Mouse (Mus musculus) adrenal gland, postnatal 10 days (tissue): ENCODE results near the gene Oog4. TPM values are rescaled to one million over a fixed set of nuclear protein-coding genes. Genes with fewer than 3 reads are reported as not detected.
A peak's percentile ranks its signal among the peaks of the same experiment; 100 is the strongest.
"Not testable (repeated sequence)": the region's sequence is repeated elsewhere in the genome, so short reads cannot be mapped to it uniquely, and the experiment has no call there.

Experiments
- DNase-seq: peaks from one replicate; pipeline ENCODE4 v3.0.0; 2021; ENCODE audit warnings: mixed read lengths
- long read RNA-seq, 2 experiments: library from polyadenylated mRNA; stranded (forward); transcript quantifications; one replicate each; pipeline ENCODE4 v2.0.0; 2021
- total RNA-seq, 2 experiments: library from RNA; stranded (reverse); gene quantifications; 2 replicates each; pipeline ENCODE4 v1.2.3; 2021

The Oog4 gene
- total RNA-seq: not detected
- long read RNA-seq, experiment 1: 0 reads
- long read RNA-seq, experiment 2: 0 reads

DNA sequence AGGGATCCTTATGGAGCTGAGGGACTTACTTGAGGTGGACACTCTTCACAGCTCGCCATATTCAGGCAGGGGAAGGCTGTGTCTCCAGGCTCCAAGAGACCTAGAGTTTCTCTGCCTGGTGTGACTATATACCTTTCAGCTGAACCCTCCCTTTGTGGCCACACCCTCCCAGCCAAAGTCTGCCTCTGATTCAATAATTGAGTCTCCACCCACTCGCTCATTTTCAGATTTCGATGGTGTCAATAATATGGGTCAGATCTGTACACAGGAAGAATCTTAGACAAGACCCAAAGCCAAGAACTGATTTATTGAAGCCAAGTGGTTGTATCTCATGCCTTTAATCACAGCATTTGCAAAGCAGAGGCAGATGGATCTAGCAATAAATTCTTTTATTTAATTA is at the start of gene Oog4:
Oog4 (minus strand) TSS at position 101 of the 400 bp plus-strand sequence.
- no peak for DNase-seq

DNA sequence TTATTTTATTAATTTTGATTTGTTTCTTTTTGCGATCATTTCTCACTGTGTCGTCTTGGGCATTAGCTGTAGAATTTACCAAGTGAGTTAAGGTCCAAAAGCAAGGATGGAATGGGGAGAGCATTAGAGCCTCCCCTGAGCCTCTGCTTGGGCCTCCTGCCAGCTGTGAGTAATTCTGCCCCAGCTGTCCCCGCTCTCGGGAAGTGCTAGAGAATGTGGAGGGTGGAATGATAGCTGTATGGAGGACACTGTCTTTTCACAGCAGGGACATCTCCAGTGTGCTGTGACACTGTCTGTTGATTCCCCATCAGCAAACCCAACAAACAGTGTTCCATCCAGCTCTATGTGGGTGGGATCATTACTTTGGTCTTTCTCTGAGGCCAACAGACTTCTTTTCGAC is 23.4 kb downstream of the Oog4 start:
- not testable (repeated sequence) for DNase-seq

DNA sequence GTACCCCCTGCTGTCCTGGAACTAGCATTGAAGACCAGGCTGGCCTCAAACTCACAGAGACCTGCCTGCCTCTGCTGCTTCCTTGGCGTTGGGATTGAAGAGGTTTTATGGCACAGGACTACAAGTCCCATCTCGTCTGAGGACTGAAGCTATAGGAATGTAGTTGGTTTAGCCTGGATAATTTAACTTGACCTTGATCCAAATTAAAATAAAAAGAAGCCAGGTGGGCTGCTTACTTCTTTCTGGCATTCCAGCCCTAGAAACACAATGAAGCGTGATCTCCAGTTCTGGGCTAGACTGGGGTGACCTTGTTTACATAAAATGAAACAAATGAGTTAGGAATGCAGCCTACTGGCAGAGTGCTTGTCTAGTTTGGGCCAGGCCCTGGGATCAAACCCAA is 36.0 kb downstream of the Oog4 start:
- no peak for DNase-seq

DNA sequence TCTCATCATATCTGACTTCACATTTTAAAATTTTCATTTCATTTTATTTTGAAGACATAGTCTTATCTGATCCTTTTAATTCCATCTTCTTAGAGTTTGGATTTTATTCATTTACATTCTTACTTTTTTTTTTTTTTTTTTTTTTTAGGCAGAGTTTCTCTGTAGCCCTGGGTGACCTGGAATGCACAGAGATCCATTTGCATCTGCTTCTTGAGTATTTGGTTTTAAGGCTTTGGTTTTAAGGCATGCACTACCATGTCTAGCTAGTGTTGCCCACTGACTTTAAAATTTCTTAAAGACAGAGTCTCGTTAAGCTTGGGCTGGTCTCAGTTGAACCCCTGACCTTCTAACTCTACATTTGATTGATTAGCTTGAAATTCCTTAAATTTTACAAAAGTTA is 36.5 kb downstream of the Oog4 start:
- no peak for DNase-seq

DNA sequence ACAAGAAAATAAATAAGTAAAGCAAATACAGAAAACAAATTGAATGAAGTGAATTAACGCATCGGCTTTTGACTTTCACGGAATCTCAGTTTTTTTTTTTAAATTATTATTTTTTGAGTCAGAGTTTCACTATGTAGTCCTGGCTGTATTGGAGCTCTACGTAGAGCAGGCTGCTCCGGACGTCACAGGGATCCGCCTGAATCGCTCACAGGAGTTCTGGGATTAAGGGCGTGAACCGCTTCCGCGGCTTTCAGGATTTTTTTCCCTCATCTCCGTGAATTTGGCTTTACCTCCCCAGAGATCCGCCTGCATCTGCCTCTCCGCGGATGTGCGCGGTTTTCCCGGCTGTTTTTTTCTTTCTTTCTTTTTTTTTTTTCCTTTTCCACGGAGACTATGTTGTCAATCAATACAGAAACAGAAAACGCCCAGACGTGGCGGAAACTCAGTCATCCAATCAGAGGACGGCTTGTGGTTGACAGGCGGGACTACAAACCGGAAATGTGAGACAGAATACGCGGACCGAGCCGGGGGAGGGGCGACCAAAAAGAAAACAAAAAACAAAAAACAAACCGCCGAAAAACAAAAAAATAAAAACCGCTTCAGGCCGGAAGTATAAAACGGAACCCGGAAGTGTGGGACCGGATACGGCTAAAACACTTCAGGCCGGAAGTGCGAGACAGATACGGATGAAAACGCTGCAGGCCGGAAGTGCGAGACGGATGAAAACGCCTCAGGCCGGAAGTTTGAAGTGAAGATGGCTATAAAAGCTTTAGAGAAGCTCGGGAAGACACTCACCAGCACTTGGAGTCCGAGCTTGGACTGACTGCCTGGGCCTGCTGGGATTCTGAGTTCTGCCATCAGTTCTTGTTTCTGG is 37.7 kb downstream of the Oog4 start, which contains the start of gene Pramef8:
Pramef8 (plus strand) TSS at position 208 of the 874 bp plus-strand sequence.
- DNase-seq: peak; percentile 93

DNA sequence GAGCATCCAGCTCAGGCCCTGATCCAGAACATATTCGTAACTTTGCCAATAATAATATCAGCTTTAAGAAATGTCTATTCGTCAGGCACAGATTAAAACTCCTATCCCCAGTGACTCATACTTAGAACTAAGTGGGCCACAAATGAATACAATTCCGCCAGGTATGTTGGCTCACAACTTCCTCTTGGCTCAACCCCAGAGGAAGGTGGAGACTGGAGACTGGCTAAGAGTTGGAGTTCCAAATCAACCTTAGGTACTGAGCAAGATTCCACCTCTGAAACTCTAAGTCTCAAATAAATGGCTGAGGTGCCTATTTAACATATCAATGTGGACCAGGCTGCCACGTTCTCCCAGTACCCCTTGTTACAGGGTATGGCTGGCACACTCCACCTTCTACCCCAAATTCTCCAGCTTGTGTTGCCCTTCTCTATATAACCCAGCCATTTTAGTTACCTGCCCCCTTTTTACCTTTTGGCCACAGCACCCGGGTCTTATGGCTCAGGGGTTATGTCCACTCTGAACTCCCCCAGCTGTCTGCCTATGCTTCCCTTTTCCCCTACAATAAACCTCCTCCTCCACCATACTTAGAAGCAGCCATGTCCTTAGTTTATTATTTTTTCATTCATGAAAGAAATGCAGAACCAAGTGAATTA is 38.4 kb downstream of the Oog4 start:
- no peak for DNase-seq

DNA sequence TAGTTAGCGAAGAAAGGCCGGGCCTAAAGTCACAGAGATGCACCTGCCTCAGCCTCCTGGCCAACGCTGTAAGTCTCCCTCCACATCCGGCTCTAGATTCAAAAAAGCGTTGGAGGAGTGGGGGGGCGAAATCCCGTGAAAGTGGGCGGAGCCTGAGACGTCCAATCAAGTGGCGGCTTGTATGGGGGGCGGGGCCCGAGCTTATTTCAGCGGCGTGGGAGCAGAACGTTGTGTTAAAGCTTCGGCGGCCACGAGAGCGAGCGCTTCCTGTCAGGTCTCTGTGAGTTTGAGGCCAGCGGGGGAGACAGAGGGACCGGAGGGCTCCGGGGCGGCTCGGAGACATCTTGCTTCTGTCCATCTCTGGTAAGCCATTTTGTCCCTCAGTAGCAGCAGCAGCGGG is 55.9 kb downstream of the Oog4 start, which contains the start of gene Pramel1:
Pramel1 (plus strand) TSS at position 248 of the 400 bp plus-strand sequence.
- no peak for DNase-seq

DNA sequence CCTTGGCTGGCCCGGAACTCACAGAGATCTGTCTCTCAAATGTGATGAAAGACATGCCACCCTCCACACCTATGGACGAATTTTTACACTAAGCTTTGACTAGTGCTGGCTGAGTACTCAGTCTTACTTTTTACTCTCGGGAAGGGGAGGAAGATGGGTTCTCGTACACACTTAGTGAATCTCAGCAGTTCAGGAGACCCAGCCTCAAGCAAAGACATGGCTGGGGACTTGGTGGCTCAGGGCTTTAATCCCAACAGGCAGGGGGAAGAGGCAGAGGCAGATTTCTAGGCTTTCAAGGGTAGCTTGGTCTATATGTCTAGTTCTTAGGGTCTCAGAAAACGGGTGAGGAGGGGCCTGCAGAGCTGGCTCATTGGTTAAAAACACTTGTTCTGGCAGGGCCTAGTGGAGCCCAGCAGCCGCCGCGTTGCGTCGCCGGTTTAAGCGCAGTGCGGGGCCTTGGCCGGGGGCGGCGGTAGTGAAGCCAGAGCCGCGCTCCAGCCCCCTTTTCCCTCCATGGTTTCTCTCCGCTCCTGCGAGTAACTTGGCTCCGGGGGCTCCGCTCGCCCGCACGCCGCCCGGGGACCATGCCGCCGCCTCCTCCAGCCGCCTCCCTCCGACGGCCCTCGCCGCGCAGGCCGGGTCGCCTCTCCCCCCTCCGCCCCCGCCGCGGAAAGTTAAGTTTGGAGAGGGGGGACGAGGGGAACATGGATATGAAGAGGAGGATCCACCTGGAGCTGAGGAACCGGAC is 61.0 kb downstream of the Oog4 start:
- DNase-seq: peak; percentile 68

Other genes starting within 250 kb of the Oog4 start
- 10 to 100 TPM; 21.2 to 23.4 TPM for gene Prdm2, start 237.3 kb downstream of the Oog4 start, total RNA-seq
- 10 to 100 TPM in 1 of 2 experiments, 1 to 10 TPM in 1; 9.3 to 11.1 TPM for gene Pdpn, start 150.8 kb downstream of the Oog4 start, total RNA-seq
- gene Lrrc38, start 100.6 kb downstream of the Oog4 start, total RNA-seq: under 1 TPM; 0.36 to 0.61 TPM
- gene Pramel1, start 55.9 kb downstream of the Oog4 start, total RNA-seq: not detected
- 10 to 100 TPM; 10.8 to 11.7 TPM for gene Pramef8, start 37.9 kb downstream of the Oog4 start, total RNA-seq
- not detected for gene Gm13043, start 61.0 kb upstream of the Oog4 start, total RNA-seq
- not detected for gene Gm13040, start 85.6 kb upstream of the Oog4 start, total RNA-seq
- gene BC080695, start 101.4 kb upstream of the Oog4 start, total RNA-seq: not detected
- gene Gm13057, start 101.4 kb upstream of the Oog4 start, total RNA-seq: not detected
- gene Gm13083, start 164.7 kb upstream of the Oog4 start, total RNA-seq: not detected
- gene Gm13088, start 206.9 kb upstream of the Oog4 start, total RNA-seq: not detected